Mouse (Mus musculus): ENCODE results near the gene Tnk2.

GRCm38 (mm10) chr16:32680806-32681205 is 37.1 kb downstream of the Tnk2 start:
- TF ChIP-seq CTCF (IDR thresholded peaks at IDR 0.05; ENCODE audit: insufficient read depth, low read length): no peak
- no peak for TF ChIP-seq POLR2A (IDR thresholded peaks at IDR 0.05; ENCODE audit: borderline replicate concordance, extremely low read depth, low read depth, low read length)
